Mouse (Mus musculus): ENCODE measurements around the gene Gm12830.

GRCm38 (mm10) chr4:114897853-114898252, 76.3 kb downstream of the Gm12830 start:
- no peak for TF ChIP-seq POLR2A (IDR thresholded peaks at IDR 0.05; ENCODE audit: borderline replicate concordance, extremely low read depth, low read depth, low read length)
- TF ChIP-seq CTCF (IDR thresholded peaks at IDR 0.05; ENCODE audit: insufficient read depth, low read length): peak; percentile 37; the same call in 1 of the 2 replicates

Data from lung, adult 2 months (tissue).